Mouse (Mus musculus) liver, embryonic 16.5 days (tissue): ENCODE data around the gene Gm36079. TPM values are rescaled to one million over a fixed set of nuclear protein-coding genes. Genes with fewer than 3 reads are reported as not detected.
"Not testable (repeated sequence)": the region's sequence is repeated elsewhere in the genome, so short reads cannot be mapped to it uniquely, and the experiment has no call there.

Experiments
- ATAC-seq: fragments of 200-750 bp; cut with Nextera tagmentation; 2 replicates; pipeline ENCODE4 v1.8.0; 2017; ENCODE audit warnings: low read depth, mild to moderate bottlenecking, moderate number of reproducible peaks, moderate library complexity
- H3K27ac ChIP-seq: fragments of 300-500 bp; sonication (generic); 2 replicates; pipeline ENCODE4 v1.5.1; 2014; ENCODE audit warnings: mild to moderate bottlenecking, low read length
- H3K27me3 ChIP-seq: fragments of 300-500 bp; sonication (generic); 2 replicates; pipeline ENCODE4 v1.6.1; 2014; ENCODE audit warnings: low read depth, low read length, mixed read lengths; ENCODE audit not compliant: control insufficient read depth, insufficient read depth
- H3K36me3 ChIP-seq: fragments of 300-500 bp; sonication (generic); 2 replicates; pipeline ENCODE4 v1.6.1; 2014; ENCODE audit warnings: mild to moderate bottlenecking; ENCODE audit not compliant: control insufficient read depth, insufficient read depth
- H3K4me1 ChIP-seq: fragments of 300-500 bp; sonication (generic); 2 replicates; pipeline ENCODE4 v1.6.1; 2014; ENCODE audit warnings: low read depth, low read length, mixed read lengths; ENCODE audit not compliant: control insufficient read depth
- H3K4me2 ChIP-seq: fragments of 300-500 bp; sonication (generic); 2 replicates; pipeline ENCODE4 v1.6.1; 2014; ENCODE audit warnings: low read depth, low read length, mixed read lengths
- H3K4me3 ChIP-seq: fragments of 300-500 bp; sonication (generic); 2 replicates; pipeline ENCODE4 v1.5.1; 2014; ENCODE audit warnings: low read depth, mild to moderate bottlenecking, low read length
- H3K9ac ChIP-seq: fragments of 300-500 bp; sonication (generic); 2 replicates; pipeline ENCODE4 v1.6.1; 2014; ENCODE audit warnings: low read depth, low read length
- H3K9me3 ChIP-seq: fragments of 300-500 bp; sonication (generic); replicated peaks from 2 replicates; pipeline ENCODE4 v1.6.1; 2016; ENCODE audit warnings: low read length; ENCODE audit not compliant: control insufficient read depth
- WGBS: fragments of 180-500 bp; shearing (Covaris S2); extraction: QIAGEN DNeasy Blood & Tissue Kit; methylation state at CpG from one replicate; pipeline ENCODE4 v1.1.7; 2014; ENCODE audit not compliant: insufficient replicate concordance; 5-methylcytosine and 5-hydroxymethylcytosine counted together
- polyA plus RNA-seq: library from polyadenylated mRNA; unstranded; fragments of >200 nt; fragmentation: Nextera tagmentation; extraction: Ambion mirVana; gene quantifications from 2 replicates; pipeline ENCODE4 v1.2.1, GENCODE M21; 2015

Gm36079 gene
- polyA plus RNA-seq, 1 experiment from 2014 or later: 0.21 TPM

DNA sequence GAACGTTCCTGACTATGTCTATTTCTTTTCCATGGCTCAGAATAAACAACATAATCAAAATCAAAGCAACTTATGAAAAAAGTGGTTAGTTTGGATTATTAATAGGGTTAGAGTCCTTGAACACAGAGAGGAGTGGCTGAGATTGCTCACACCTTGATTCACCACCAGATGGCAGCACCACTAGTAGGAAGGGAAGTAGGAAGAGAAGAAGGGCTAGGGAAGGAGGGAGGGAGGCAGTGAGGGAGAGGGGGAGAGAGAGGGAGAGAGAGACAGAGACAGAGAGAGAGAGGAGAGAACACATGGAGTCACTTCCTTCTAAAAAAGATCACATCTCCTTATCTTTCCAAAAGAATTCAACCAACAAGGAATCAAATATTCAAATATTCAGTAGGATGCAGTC lies 14.3 kb upstream of the Gm36079 start:
- H3K4me2 ChIP-seq, ATAC-seq, H3K9ac ChIP-seq: not testable (repeated sequence)

DNA sequence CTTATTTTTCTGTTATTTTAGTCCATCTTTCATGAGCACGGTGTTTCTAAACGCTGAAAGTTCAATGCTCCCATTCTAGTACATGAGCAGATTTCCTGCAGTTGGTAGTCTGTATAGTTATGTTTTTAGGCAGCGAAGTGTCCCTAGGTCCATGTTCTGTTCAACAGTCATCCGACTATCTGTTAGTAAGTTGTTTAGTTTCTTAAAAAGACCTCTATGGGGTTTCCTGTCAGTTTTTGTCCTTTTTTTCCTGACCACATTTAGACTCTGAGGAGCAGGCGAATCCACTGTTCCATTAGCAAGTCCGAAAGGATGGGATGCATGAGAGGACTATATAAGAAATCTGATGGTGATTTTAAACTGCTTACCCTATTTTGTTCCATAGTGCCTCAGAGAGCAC lies 11.1 kb upstream of the Gm36079 start:
- WGBS: 8% methylated on average over 6 of the region's 6 CpGs
- H3K4me1 ChIP-seq, H3K9me3 ChIP-seq, H3K27ac ChIP-seq, H3K36me3 ChIP-seq, H3K4me2 ChIP-seq, ATAC-seq, H3K9ac ChIP-seq, H3K4me3 ChIP-seq: not testable (repeated sequence)
- peaks cover 11% of the 10 kb centered on the region for H3K27me3 ChIP-seq

More for the DNA sequence above, 14.3 kb upstream of the Gm36079 start:
- no CpG with 5 or more reads among the region's 1 CpGs for WGBS
- H3K27me3 ChIP-seq, H3K4me1 ChIP-seq, H3K4me3 ChIP-seq, H3K27ac ChIP-seq, H3K36me3 ChIP-seq, H3K9me3 ChIP-seq: not testable (repeated sequence)

DNA sequence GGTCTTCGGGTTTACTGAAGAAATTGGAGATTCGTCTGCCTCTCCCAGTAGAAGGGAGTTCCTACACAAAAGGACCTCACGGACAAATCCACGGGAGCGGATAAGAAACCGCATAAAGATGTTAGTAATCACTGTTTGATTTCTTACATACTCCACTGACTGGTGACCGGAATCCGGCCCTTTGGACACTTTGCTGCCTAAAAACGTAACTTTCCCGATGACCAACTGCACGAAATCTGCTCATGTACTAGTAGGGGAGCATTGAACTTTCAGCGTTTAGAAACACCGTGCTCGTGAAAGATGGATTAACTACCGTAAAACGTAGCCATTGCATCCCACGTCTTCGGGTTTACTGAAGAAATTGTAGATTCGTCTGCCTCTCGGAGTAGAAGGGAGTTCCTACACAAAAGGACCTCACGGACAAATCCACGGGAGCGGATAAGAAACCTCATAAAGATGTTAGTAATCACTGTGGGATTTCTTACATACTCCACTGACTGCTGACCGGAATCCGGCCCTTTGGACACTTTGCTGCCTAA lies 9.8 kb upstream of the Gm36079 start:
- WGBS: 2% methylated on average over 23 of the region's 25 CpGs
- H3K4me2 ChIP-seq, H3K9ac ChIP-seq, H3K36me3 ChIP-seq, H3K9me3 ChIP-seq, ATAC-seq, H3K27ac ChIP-seq, H3K4me3 ChIP-seq, H3K4me1 ChIP-seq: not testable (repeated sequence)
- peaks cover 11% of the 10 kb centered on the region for H3K27me3 ChIP-seq

DNA sequence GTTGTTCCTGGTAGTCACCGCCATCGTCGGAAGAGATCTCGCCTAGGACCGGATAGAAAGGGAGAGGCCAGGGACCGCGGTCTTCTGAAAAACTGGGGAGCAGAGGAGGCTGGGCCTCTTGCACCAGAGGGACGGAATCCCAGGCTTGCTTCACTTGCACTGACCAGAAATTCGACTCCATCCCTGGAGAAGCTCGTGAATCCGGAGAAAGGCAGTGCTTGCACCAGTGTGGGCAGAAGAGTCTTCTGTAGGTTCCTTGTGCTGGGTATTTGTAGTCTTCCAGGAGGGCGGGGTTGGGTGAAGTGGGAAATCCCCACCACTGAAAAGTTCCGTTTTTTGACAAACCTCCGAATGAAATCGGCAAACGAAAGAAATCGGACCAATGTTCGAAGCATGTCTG lies 8.3 kb upstream of the Gm36079 start:
- peaks cover 11% of the 10 kb centered on the region for H3K27me3 ChIP-seq
- 1% methylated on average over 7 of the region's 18 CpGs for WGBS
- H3K9ac ChIP-seq, ATAC-seq, H3K9me3 ChIP-seq, H3K36me3 ChIP-seq, H3K27ac ChIP-seq, H3K4me3 ChIP-seq, H3K4me1 ChIP-seq, H3K4me2 ChIP-seq: not testable (repeated sequence)

DNA sequence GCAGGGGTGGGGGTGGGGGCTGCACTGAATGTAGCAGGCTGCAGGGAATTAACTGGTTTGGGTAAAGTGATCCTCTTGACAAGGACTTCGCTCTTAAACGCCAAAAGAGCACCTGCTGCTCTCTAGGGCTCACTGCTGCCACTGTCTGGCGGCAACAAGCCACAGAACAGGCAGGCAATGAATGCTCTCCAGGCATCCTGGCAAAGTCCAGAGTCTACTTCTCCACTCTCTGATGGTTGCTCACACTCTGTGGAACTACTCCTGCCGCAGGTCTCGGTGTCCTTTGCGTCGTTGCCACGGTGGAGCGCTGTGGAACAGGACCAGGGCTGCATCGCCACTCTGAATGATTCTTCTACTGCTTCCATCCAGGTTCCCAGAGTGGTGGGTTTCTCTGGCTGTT lies 7.8 kb upstream of the Gm36079 start:
- WGBS: 8% methylated on average over 3 of the region's 10 CpGs
- not testable (repeated sequence) for ATAC-seq, H3K27ac ChIP-seq

DNA sequence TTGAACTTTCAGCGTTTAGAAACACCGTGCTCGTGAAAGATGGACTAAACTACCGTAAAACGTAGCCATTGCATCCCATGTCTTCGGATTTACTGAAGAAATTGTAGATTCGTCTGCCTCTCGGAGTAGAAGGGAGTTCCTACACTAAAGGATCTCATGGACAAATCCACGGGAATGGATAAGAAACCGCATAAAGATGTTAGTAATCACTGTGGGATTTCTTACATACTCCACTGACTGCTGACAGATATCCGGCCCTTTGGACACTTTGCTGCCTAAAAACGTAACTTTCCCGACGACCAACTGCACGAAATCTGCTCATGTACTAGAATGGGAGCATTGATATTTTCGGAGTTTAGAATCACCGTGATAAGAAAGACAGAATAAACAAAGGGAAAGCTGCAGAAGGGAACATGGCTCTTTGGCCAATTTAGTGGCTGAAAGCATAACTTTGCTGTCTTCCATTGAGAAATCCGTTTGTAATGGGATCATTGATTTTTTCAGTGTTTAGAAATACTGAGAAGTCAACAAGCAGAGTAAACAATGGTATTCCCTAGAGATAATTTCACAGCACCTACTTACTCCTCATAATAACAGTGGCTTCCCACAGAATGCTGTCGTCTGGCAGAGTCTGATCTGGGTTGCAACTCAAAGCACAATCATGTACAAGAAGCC lies 6.8 kb upstream of the Gm36079 start:
- peaks cover 11% of the 10 kb centered on the region for H3K27me3 ChIP-seq
- H3K4me3 ChIP-seq, ATAC-seq, H3K36me3 ChIP-seq, H3K4me2 ChIP-seq, H3K9me3 ChIP-seq, H3K9ac ChIP-seq, H3K4me1 ChIP-seq, H3K27ac ChIP-seq: not testable (repeated sequence)
- 3% methylated on average over 16 of the region's 19 CpGs for WGBS

More for the DNA sequence above, 7.8 kb upstream of the Gm36079 start:
- not testable (repeated sequence) for H3K4me3 ChIP-seq, H3K9me3 ChIP-seq, H3K4me2 ChIP-seq, H3K9ac ChIP-seq, H3K36me3 ChIP-seq, H3K4me1 ChIP-seq
- peaks cover 11% of the 10 kb centered on the region for H3K27me3 ChIP-seq

DNA sequence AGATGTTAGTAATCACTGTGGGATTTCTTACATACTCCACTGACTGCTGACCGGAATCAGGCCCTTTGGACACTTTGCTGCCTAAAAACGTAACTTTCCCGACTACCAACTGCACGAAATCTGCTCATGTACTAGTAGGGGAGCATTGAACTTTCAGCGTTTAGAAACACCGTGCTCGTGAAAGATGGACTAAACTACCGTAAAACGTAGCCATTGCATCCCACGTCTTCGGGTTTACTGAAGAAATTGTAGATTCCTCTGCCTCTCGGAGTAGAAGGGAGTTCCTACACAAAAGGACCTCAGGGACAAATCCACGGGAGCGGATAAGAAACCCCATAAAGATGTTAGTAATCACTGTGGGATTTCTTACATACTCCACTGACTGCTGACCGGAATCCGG lies 4.9 kb upstream of the Gm36079 start:
- not testable (repeated sequence) for ATAC-seq
- 3% methylated on average over 11 of the region's 16 CpGs for WGBS

DNA sequence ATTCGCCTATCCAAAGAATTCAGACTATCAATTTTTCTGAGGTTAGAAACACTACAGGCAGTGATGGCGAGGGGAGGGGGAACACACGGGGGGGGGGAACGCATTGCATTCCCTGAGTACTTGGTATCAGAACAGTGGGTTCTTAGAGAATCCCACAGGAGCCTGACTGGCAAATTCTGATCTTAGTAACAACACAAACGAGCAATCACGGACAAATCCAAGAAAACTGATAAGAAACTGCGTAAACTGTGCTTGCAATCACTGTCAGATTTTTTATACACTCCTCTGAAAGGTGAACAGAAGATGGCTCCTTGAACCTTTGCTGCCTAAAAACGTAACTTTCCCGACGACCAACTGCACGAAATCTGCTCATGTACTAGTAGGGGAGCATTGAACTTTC lies 557 bp upstream of the Gm36079 start:
- not testable (repeated sequence) for H3K4me2 ChIP-seq, H3K36me3 ChIP-seq, H3K4me3 ChIP-seq, H3K9ac ChIP-seq, H3K27me3 ChIP-seq, H3K4me1 ChIP-seq, H3K27ac ChIP-seq, H3K9me3 ChIP-seq, ATAC-seq
- 0% methylated on average over 10 of the region's 11 CpGs for WGBS

More for the DNA sequence above, 4.9 kb upstream of the Gm36079 start:
- not testable (repeated sequence) for H3K4me3 ChIP-seq, H3K9ac ChIP-seq, H3K27me3 ChIP-seq, H3K36me3 ChIP-seq, H3K27ac ChIP-seq, H3K9me3 ChIP-seq, H3K4me1 ChIP-seq, H3K4me2 ChIP-seq

DNA sequence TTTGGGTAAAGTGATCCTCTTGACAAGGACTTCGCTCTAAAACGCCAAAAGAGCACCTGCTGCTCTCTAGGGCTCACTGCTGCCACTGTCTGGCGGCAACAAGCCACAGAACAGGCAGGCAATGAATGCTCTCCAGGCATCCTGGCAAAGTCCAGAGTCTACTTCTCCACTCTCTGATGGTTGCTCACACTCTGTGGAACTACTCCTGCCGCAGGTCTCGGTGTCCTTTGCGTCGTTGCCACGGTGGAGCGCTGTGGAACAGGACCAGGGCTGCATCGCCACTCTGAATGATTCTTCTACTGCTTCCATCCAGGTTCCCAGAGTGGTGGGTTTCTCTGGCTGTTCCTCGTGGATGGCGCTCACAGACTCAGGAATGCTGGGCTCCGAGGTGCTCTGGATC lies 438 bp downstream of the Gm36079 start:
- not testable (repeated sequence) for H3K4me3 ChIP-seq, H3K4me1 ChIP-seq, ATAC-seq, H3K4me2 ChIP-seq, H3K36me3 ChIP-seq, H3K9ac ChIP-seq, H3K27me3 ChIP-seq, H3K9me3 ChIP-seq, H3K27ac ChIP-seq
- 0% methylated on average over 3 of the region's 13 CpGs for WGBS
